Mouse (Mus musculus): ENCODE measurements around the gene C8a. TPM values are rescaled to one million over a fixed set of nuclear protein-coding genes. Genes with fewer than 3 reads are reported as not detected.

The C8a gene
- polyA plus RNA-seq, 2 experiments: 10.3 to 12.4 TPM

DNA sequence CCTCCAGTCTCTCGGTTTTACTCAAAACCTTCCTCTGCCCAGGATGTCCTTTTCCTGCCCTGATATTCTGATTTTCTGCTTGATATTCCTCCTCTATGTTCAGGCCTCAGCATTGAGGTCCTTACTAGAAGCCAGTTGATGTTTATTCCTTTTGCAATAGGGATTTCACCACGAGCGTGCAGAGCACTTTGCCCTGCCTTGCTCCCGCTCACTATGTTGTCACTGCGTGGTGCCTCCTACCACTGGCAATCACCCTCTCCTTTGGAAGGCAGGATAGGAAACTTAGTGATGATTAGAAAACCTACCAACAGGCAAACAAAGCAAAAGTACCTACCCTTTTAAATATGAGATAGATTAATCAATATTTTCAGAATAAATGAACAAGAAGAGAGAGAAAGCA, 96.7 kb downstream of the C8a start:
- TF ChIP-seq EP300 (IDR thresholded peaks at IDR 0.05; ENCODE audit: low read depth) (no peak), CTCF (IDR thresholded peaks at IDR 0.05; ENCODE audit: low read depth) (no peak)
- WGBS (ENCODE audit: insufficient replicate concordance): 60% methylated on average over 5 of the region's 5 CpGs
- H3K27me3 ChIP-seq (ENCODE audit: control insufficient read depth, insufficient read depth, low read length): no peaks in the 10 kb centered on the region
- no peak overlapping the region for H3K9ac ChIP-seq (replicated peaks)
- no peak overlapping the region for H3K4me3 ChIP-seq (ENCODE audit: insufficient read depth in 1 of 2, low read depth in 2 of 2, low read length in 2 of 2)
- H3K27ac ChIP-seq: no peak overlapping the region
- H3K36me3 ChIP-seq (replicated peaks; ENCODE audit: control insufficient read depth, insufficient read depth, low read depth): no peaks in the 10 kb centered on the region
- ATAC-seq (ENCODE audit: insufficient read depth) (no peak), DNase-seq (ENCODE audit: low read depth in 3 of 3, low spot score in 3 of 3) (no peak)
- H3K9me3 ChIP-seq (ENCODE audit: control insufficient read depth, low read length): no peaks in the 10 kb centered on the region
- no peaks in the 10 kb centered on the region for H3K4me1 ChIP-seq (replicated peaks; ENCODE audit: control insufficient read depth in 2 of 2, insufficient read depth in 2 of 2, low read length in 1 of 2)
- no peak overlapping the region for H3K4me2 ChIP-seq (ENCODE audit: low read depth)

DNA sequence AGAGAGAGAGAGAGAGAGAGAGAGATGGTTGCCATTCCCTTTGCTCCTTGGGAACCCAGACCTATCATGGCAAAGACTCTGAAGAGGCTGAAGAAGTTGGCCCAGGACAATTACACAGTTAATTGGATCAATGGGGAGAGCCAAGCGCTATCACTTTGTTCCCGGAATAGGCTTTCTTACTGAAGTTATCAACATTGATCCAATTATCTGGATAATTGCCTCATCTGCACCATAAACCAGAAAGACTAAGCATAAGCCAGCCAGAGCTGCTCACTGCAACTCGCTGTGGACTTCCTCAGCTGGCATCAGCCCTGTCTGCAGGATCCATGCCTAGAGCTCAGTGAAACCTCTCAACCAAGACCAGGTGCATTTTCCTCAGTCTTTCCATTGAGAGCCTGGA, 100.6 kb downstream of the C8a start:
- DNase-seq (ENCODE audit: low read depth in 3 of 3, low spot score in 3 of 3) (no peak), ATAC-seq (ENCODE audit: insufficient read depth) (no peak)
- Histone ChIP-seq H3K9me3 (ENCODE audit: control insufficient read depth, low read length) (no peaks in the 10 kb centered on the region), H3K27ac (no peak overlapping the region), H3K4me2 (ENCODE audit: low read depth) (no peak overlapping the region), H3K4me1 (replicated peaks; ENCODE audit: control insufficient read depth in 2 of 2, insufficient read depth in 2 of 2, low read length in 1 of 2) (no peaks in the 10 kb centered on the region; a peak in 1 of 4 replicates), H3K4me3 (ENCODE audit: insufficient read depth in 1 of 2, low read depth in 2 of 2, low read length in 2 of 2) (no peak overlapping the region), H3K9ac (replicated peaks) (no peak overlapping the region), H3K36me3 (replicated peaks; ENCODE audit: control insufficient read depth, insufficient read depth, low read depth) (no peaks in the 10 kb centered on the region), H3K27me3 (ENCODE audit: control insufficient read depth, insufficient read depth, low read length) (no peaks in the 10 kb centered on the region)
- 47% methylated on average over 3 of the region's 3 CpGs for WGBS (ENCODE audit: insufficient replicate concordance)
- TF ChIP-seq CTCF (IDR thresholded peaks at IDR 0.05; ENCODE audit: low read depth) (no peak), EP300 (IDR thresholded peaks at IDR 0.05; ENCODE audit: low read depth) (no peak)

DNA sequence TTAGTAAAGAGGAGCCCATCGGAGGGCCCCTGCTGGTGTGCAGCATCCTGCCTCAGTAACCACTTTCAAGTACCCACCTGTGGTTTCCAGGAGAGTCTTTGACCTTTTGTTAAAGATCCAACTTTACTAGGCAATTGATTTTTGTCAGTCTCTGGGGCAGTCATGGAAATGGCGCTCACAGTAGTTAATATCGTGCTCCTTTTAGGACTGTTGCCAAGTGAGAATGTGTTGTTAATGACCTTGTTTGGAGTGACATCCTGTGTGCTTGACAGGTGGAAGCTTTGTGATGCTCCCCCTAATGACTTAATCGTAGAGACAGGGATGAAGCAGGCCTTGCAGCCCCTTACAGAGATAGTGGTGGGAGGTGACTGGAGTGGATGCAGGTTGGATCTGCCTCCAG, 105.9 kb downstream of the C8a start:
- DNase-seq (ENCODE audit: low read depth in 3 of 3, low spot score in 3 of 3) (no peak), ATAC-seq (ENCODE audit: insufficient read depth) (no peak)
- TF ChIP-seq EP300 (IDR thresholded peaks at IDR 0.05; ENCODE audit: low read depth) (no peak), CTCF (IDR thresholded peaks at IDR 0.05; ENCODE audit: low read depth) (no peak)

DNA sequence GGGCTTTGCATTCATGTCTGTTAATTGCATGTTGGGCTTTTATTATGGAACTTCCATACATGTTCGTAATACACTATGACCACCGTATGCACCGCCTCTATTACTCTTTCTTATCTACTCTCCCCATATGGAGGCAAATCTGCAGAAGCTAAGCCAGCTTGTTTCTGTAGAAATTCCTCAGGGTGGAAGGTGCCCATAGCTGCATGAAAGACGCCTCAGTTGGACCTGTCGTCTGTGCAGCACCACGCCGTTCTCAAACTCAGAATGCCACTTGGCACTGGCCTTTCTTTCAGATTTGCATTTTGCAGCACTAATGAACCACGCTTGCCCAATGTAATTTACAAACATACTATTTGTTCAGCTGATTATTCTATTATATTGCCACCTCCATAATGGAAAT, 106.6 kb downstream of the C8a start:
- DNase-seq (ENCODE audit: low read depth in 3 of 3, low spot score in 3 of 3) (no peak), ATAC-seq (ENCODE audit: insufficient read depth) (no peak)
- H3K4me2 ChIP-seq (ENCODE audit: low read depth): no peak overlapping the region
- TF ChIP-seq EP300 (IDR thresholded peaks at IDR 0.05; ENCODE audit: low read depth) (no peak), CTCF (IDR thresholded peaks at IDR 0.05; ENCODE audit: low read depth) (no peak)
- no peaks in the 10 kb centered on the region for H3K9me3 ChIP-seq (ENCODE audit: control insufficient read depth, low read length)
- no peak overlapping the region for H3K4me3 ChIP-seq (ENCODE audit: insufficient read depth in 1 of 2, low read depth in 2 of 2, low read length in 2 of 2)
- H3K9ac ChIP-seq (replicated peaks): no peak overlapping the region
- WGBS (ENCODE audit: insufficient replicate concordance): 55% methylated on average over 8 of the region's 8 CpGs
- H3K27ac ChIP-seq: no peak overlapping the region
- no peaks in the 10 kb centered on the region for H3K36me3 ChIP-seq (replicated peaks; ENCODE audit: control insufficient read depth, insufficient read depth, low read depth)
- no peaks in the 10 kb centered on the region for H3K27me3 ChIP-seq (ENCODE audit: control insufficient read depth, insufficient read depth, low read length)
- H3K4me1 ChIP-seq (replicated peaks; ENCODE audit: control insufficient read depth in 2 of 2, insufficient read depth in 2 of 2, low read length in 1 of 2): peaks cover 0 to 2% of the 10 kb centered on the region in 2 experiments; a peak in 2 of 4 replicates

More for the DNA sequence above, 105.9 kb downstream of the C8a start:
- WGBS (ENCODE audit: insufficient replicate concordance): 56% methylated on average over 4 of the region's 4 CpGs
- no peak overlapping the region for H3K27ac ChIP-seq
- H3K4me1 ChIP-seq (replicated peaks; ENCODE audit: control insufficient read depth in 2 of 2, insufficient read depth in 2 of 2, low read length in 1 of 2): peaks cover 0 to 2% of the 10 kb centered on the region in 2 experiments; a peak in 2 of 4 replicates
- no peaks in the 10 kb centered on the region for H3K27me3 ChIP-seq (ENCODE audit: control insufficient read depth, insufficient read depth, low read length)
- H3K9ac ChIP-seq (replicated peaks): no peak overlapping the region
- H3K4me2 ChIP-seq (ENCODE audit: low read depth): no peak overlapping the region
- H3K36me3 ChIP-seq (replicated peaks; ENCODE audit: control insufficient read depth, insufficient read depth, low read depth): no peaks in the 10 kb centered on the region
- H3K9me3 ChIP-seq (ENCODE audit: control insufficient read depth, low read length): no peaks in the 10 kb centered on the region
- no peak overlapping the region for H3K4me3 ChIP-seq (ENCODE audit: insufficient read depth in 1 of 2, low read depth in 2 of 2, low read length in 2 of 2)

DNA sequence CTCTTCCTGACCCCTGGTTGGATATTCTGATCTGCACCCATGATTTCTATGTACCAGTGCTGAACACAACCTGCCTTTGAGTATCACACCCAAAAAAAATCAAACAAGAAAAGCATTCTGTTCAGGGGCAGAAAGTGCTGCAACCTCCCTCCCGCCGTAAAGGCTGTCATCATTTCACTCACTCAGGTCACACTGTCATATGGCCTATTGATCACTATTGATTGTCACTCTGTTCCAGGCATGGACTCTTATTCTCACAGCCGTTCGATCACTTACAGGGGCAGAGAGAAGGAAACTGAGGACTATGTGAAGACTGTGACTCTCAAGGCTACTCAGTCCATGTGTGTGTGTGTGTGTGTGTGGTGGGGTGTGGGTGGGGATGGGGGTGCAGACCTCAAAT, 108.0 kb downstream of the C8a start:
- no peak overlapping the region for H3K4me3 ChIP-seq (ENCODE audit: insufficient read depth in 1 of 2, low read depth in 2 of 2, low read length in 2 of 2)
- no peak overlapping the region for H3K9ac ChIP-seq (replicated peaks)
- no peaks in the 10 kb centered on the region for H3K27me3 ChIP-seq (ENCODE audit: control insufficient read depth, insufficient read depth, low read length)
- TF ChIP-seq EP300 (IDR thresholded peaks at IDR 0.05; ENCODE audit: low read depth) (no peak), CTCF (IDR thresholded peaks at IDR 0.05; ENCODE audit: low read depth) (no peak)
- no peaks in the 10 kb centered on the region for H3K36me3 ChIP-seq (replicated peaks; ENCODE audit: control insufficient read depth, insufficient read depth, low read depth)
- H3K4me2 ChIP-seq (ENCODE audit: low read depth): no peak overlapping the region
- H3K27ac ChIP-seq: no peak overlapping the region
- ATAC-seq (ENCODE audit: insufficient read depth): no peak
- H3K4me1 ChIP-seq (replicated peaks; ENCODE audit: control insufficient read depth in 2 of 2, insufficient read depth in 2 of 2, low read length in 1 of 2): peaks cover 0 to 2% of the 10 kb centered on the region in 2 experiments; a peak in 2 of 4 replicates
- WGBS (ENCODE audit: insufficient replicate concordance): 54% methylated on average over 4 of the region's 4 CpGs
- no peak for DNase-seq (ENCODE audit: low read depth in 3 of 3, low spot score in 3 of 3)
- no peaks in the 10 kb centered on the region for H3K9me3 ChIP-seq (ENCODE audit: control insufficient read depth, low read length)
